Mouse (Mus musculus): Measurements from ENCODE around the gene Gm20896. TPM values are rescaled to one million over a fixed set of nuclear protein-coding genes. Genes with fewer than 3 reads are reported as not detected.
"Not testable (repeated sequence)": the region's sequence is repeated elsewhere in the genome, so short reads cannot be mapped to it uniquely, and the experiment has no call there.

The Gm20896 gene
- total RNA-seq (2015) (not detected in 2 replicates), total RNA-seq (2017) (not detected in 2 replicates)

GRCm38 (mm10) chrY:35921426-35921825, at the start of gene Gm20896:
Gm20896 (minus strand) TSS chrY:35921526.
- not testable (repeated sequence) for ATAC-seq (replicated peaks; ENCODE audit: poor library complexity)
